Mouse (Mus musculus): ENCODE data around the gene Skida1.

GRCm38 (mm10) chr2:18015581-18015980 lies 33.3 kb downstream of the Skida1 start:
- TF ChIP-seq CTCF (IDR thresholded peaks at IDR 0.05; ENCODE audit: low read depth), result no peak
- TF ChIP-seq EP300 (IDR thresholded peaks at IDR 0.05; ENCODE audit: low read depth), result no peak

Data from liver, embryonic 14.5 days (tissue).